Mouse (Mus musculus) cerebellum, postnatal 10 days (tissue): ENCODE measurements around the gene Eef1a1.
"Not testable (repeated sequence)": the region's sequence is repeated elsewhere in the genome, so short reads cannot be mapped to it uniquely, and the experiment has no call there.

Experiments
- DNase-seq, 2 experiments: peaks; one replicate each; pipeline ENCODE4 v3.0.0; 2021; ENCODE audit warnings: mixed read lengths in 2 of 2

Gene Eef1a1

GRCm38 (mm10) chr9:78506722-78507077 is 17.7 kb upstream of the Eef1a1 start:
- no peak for DNase-seq

GRCm38 (mm10) chr9:78506002-78506721 is 17.2 kb upstream of the Eef1a1 start:
- no peak for DNase-seq

- no peak for DNase-seq
These were observed 16.3 kb upstream of the Eef1a1 start for GRCm38 (mm10) chr9:78505223-78505622.

GRCm38 (mm10) chr9:78504679-78505078 is 15.7 kb upstream of the Eef1a1 start:
- DNase-seq = no peak

GRCm38 (mm10) chr9:78504133-78504532 is 15.2 kb upstream of the Eef1a1 start:
- no peak for DNase-seq

- DNase-seq = peak; percentile 30 to 32
These were observed 14.5 kb upstream of the Eef1a1 start for GRCm38 (mm10) chr9:78503223-78504079.

- no peak for DNase-seq
These were observed 12.3 kb upstream of the Eef1a1 start for GRCm38 (mm10) chr9:78501284-78501683.

GRCm38 (mm10) chr9:78500386-78500785 is 11.4 kb upstream of the Eef1a1 start:
- DNase-seq = no peak

GRCm38 (mm10) chr9:78493171-78493570 is 4.2 kb upstream of the Eef1a1 start:
- DNase-seq = no peak

GRCm38 (mm10) chr9:78492254-78492653 is 3.3 kb upstream of the Eef1a1 start:
- no peak for DNase-seq

GRCm38 (mm10) chr9:78491169-78491568 is 2.2 kb upstream of the Eef1a1 start:
- no peak for DNase-seq

GRCm38 (mm10) chr9:78488021-78488420 is 930 bp downstream of the Eef1a1 start:
- not testable (repeated sequence) for DNase-seq

GRCm38 (mm10) chr9:78484660-78485059 is 4.3 kb downstream of the Eef1a1 start:
- DNase-seq = peak in 1 of 2 experiments; percentile 26

- DNase-seq = no peak
These were observed 6.6 kb downstream of the Eef1a1 start for GRCm38 (mm10) chr9:78482386-78482785.

- DNase-seq = peak; percentile 98
These were observed 7.3 kb downstream of the Eef1a1 start for GRCm38 (mm10) chr9:78481423-78482331.

GRCm38 (mm10) chr9:78480706-78481358 is 8.1 kb downstream of the Eef1a1 start:
- peak; percentile 86 to 89 for DNase-seq

GRCm38 (mm10) chr9:78480227-78480626 is 8.7 kb downstream of the Eef1a1 start:
- not testable (repeated sequence) for DNase-seq

- not testable (repeated sequence) for DNase-seq
These were observed 9.6 kb downstream of the Eef1a1 start for GRCm38 (mm10) chr9:78479308-78479707.

GRCm38 (mm10) chr9:78478009-78478605 is 10.8 kb downstream of the Eef1a1 start:
- not testable (repeated sequence) for DNase-seq

- DNase-seq = peak; percentile 24 to 65
These were observed 11.9 kb downstream of the Eef1a1 start for GRCm38 (mm10) chr9:78477021-78477551.

GRCm38 (mm10) chr9:78476531-78477020 is 12.4 kb downstream of the Eef1a1 start:
- peak in 1 of 2 experiments; percentile 17 for DNase-seq
